Mouse (Mus musculus) mouse trophoblast stem cell (cell line): ENCODE results near the gene Fabp2.

Source experiments
- in situ Hi-C, 2 experiments: fragments of 300-500 bp; cut with MseI, MboI; formaldehyde crosslinking; loops; 2 replicates in 1 of 2; 3 replicates in 1 of 2; pipeline ENCODE4 v1.15.1; 2025

The Fabp2 gene

DNA sequence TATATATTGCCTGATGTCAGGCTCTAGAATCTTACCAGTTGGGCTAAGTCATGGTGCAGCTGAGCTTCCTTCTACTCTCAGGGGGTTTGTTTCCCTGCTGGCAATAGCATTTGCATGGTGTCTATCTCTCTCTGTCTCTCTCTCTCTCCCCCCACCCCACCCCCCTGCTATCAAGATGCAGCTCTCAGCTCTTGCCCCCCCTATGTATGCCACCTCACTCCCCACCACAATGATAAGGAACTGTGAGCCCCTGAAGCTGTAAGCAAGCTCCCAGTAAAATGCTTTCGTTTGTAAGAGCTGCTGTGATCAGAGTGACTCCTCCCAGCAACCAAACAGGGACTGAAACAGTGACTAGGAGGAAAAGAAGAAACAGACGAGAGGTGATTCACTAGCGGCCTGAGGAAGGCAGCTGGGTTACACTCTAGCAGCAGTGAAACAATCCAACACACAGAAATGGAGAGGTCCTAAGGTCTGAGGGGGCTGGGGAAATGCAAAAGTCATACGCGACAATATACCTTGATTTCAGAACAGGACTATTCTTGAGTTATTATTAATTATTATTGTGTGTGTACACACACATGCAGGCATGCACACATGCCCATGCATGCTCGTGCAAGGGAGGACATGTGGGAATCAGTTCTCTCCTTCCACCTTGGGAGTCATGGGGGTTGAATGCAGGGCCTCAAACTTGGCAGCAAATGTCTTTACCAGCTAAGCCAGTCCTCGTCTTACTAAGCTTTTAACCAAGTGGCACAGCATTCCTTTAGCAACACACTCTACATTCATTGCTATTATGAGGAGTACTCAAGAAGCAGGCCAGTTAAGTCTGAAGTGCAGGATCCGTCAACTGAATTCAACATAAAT lies 25.9 kb downstream of the Fabp2 start:
- in situ Hi-C loops: no loop called here

DNA sequence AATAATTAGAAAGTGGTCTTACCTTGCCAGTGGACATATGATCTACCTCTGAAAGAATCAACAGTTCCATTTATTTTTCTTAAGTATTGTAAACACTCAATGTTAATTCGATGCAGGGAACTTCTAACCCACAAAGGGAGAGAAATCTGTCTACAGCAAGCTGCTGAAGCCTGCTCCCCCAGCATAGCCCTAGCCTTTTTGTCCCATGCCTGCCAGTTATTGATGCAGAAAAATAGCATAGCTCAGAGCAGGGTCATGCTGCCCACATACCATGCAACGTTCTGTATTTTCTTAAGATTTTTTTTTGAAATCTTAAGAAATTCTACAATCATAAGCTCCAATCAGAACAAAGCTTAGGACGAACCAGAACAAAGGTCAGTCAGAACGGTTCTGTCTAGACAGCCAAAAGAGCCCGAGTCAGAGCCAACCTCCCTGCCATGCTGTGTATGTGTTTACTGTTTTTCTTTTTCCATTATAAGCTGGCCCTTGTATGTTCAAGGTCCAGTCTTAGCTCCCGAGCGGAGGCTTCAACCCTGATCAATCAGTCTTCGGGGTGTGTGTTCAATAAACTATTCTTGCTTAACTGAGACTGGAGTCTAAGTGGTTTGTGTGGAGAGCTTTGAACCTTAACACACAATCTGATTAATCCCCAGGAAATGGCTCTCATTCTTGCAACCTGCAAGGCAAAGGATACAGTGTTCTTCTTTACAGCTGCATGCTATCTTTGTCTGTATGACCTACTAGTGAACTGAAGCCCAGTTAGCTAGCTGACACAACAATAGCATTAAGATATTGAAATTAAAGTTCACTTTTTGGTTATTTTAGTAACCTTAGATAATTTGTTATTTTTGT lies 27.0 kb downstream of the Fabp2 start:
- in situ Hi-C loops: no loop called here

DNA sequence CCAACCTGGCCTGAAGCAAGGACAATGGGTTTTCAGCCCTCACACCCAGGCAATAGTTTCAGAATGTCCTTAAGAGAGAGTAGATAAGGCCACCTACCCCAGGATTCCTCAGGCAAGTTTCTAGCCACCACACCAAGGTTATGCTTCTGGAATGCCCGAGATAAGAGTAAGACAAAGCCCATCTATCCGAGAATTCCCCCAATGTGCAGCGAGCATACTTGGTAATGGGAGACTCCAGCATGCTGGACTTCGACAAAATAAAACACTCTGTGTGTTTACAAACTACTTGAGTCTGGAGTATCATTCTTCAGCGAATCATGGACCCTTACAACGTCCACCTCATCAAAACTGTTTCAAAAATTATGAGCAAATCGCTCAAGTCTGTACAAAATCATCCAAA lies 28.3 kb downstream of the Fabp2 start:
- in situ Hi-C loops: no loop called here

DNA sequence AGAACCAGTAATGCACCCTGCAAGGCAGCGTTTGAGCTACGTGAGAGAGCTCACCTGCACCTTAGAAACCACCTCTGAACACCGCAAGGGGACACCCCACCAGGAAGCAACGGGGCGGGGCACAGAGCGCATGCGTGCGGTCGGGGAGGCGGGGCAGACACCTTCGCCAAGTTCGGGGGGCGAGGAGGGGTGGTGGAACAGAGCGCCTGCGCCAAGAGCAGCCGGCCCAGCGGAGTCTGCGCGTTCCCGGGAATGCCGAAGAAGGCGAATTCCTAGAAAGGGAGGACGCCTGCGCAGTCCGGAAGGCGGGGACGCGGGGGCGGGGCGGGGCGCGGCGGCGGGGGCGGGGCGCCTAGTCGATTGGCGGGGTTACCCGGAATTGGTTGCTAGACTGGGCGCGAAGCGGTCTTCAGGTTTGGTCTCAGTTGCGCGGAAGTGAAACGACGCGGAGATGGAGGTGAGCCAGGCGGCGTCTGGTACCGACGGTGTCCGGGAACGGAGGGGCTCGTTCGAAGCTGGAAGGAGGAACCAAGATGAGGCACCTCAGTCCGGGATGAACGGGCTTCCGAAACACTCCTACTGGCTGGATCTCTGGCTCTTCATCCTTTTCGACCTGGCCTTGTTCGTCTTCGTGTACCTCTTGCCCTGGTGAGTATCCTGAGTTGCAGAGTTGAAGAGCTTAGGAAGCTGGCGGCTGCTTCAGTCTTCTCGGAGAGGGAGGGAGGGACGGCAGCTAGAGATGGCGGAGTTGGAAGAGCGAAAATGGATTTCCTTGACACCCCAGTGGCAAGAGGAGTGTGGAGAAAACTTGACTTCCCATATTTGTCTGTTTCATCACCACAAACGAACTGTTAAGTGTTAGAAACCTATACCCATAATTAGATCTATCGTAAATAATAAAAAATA lies 29.4 kb downstream of the Fabp2 start, which contains the start of gene 1810037I17Rik:
Gene 1810037I17Rik, plus strand, starts transcription at position 195 of the 906 bp plus-strand sequence.
- in situ Hi-C loops: no loop called here

DNA sequence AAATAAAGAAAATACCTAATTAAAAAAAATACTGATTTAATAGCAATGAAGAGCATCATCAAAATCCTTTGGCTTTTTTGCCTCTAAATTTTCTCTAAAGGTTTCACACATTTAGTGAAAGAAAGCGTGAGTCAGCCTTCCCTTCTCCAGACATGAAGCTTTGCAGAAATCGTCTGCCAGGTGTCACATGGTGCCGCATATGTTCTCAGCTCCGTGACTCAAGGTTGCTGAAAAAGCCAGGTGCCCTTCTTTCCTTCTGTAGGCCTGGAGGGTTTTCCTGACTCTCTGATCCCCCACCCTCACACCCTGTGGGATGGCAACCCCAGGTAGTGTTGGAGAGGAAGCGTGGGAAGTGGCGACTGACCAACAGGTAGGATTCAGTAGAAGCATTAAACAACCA lies 34.9 kb downstream of the Fabp2 start:
- in situ Hi-C loops: loop anchor here in 1 of 2 experiments (25.0 kb wide), 1 partner anchor 383 kb away; no protein-coding TSS in a partner anchor

DNA sequence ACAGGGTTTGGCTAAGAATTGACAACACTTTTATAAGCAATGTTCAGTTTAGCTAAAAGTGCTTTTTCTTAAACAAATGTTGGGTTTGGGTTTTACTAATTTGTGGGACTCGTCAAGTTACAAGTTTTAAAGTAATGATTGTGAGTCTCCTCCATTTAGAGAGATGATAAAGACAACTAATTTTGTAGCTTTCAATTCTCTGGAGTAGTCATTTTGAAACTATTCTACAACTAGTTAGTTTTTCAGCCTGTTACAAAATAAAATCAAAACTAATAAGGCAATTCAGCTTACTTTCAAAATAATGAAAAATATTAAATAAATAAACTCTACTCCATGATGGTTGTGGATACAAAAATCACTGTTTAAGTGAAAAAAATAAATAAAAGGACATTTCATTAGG lies 37.6 kb downstream of the Fabp2 start:
- in situ Hi-C loops: loop anchor here in 1 of 2 experiments (25.0 kb wide), 1 partner anchor 380 kb away; no protein-coding TSS in a partner anchor

DNA sequence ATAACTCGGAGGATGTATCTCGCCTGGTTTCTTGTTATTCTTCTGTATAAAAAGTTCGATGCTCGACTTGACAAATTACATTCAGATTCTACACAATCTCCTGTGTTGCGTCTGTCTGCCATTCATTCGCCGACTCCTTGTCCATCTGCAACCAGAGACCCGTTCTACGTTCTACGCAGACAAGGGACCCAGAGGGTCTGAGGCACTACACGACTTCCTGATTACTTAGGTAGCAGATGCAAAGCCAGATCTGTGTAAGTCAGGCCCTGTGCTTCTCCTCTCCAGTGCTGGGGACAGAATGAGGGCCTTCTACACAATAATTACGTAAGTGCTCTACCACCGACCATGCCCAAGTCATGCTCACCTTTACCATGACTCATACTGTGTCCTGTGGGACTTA lies 42.3 kb downstream of the Fabp2 start:
- in situ Hi-C loops: loop anchor here in 1 of 2 experiments (25.0 kb wide), 1 partner anchor 375 kb away; no protein-coding TSS in a partner anchor

DNA sequence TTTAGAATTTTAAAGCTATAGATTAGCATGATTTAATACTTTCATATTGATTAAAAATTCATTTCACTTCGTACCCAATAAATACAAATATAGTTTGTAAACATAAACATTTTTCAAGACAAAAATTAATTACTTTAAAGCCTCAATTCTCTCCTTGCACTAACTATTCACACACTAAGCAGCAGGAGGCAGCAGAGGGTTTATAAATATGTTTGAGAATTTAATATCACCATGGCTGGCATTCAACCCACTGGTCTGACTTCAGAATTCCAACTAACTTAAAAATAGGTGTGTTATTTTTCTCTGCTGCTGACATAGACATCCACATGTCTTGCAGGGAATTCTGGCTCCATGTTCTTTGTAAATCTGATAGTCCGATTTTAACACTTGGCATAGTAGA lies 44.3 kb downstream of the Fabp2 start:
- in situ Hi-C loops: loop anchor here in 1 of 2 experiments (25.0 kb wide), 1 partner anchor 373 kb away; no protein-coding TSS in a partner anchor

DNA sequence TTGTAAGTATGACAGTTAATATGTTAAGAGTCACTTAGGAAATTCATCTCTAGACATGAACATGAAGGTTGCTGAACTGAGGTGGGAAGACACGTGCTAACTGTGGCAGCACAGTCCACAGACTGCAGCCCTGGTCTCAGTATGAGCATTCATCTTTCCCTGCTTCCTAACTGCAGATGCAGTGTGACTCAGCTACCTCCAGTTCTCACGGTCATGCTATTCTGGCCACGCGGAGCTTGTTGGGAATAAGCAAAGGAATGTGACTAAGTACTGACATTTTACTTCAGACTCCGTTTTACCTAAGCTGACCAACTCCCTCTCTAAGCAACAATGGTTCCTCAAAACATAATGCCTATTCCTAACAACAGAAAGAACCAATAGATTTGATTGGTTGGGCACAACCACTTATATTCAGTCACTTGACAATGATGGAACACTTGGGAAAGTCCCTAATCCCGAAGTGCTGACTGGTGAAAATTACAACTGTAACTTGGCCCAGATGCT lies 48.6 kb downstream of the Fabp2 start:
- in situ Hi-C loops: loop anchor here in 1 of 2 experiments (10.0 to 25.0 kb wide), 2 partner anchors 161 to 369 kb away; no protein-coding TSS in a partner anchor
